Mouse (Mus musculus): Measurements from ENCODE around the gene Zfp747.

DNA sequence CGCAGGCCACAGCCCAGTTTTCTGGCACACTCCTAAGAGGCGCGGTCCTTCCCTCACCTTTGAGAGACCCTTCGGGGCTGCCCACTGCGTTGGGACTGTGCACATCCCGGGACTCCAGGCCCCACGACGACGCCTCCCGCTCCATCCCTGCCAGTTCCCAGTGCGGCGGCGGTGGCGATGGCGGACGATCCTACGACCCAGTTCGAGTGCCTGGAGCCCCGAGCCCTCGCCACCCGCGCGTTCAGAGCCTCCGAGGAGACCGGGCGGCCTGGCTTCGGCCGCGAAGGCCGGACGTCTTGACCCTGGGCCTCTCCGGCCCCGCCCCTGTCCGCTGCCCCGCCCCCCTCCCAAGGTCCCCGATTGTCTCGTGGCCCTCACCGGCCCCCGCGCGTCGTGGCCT, 30.8 kb downstream of the Zfp747 start:
- no peak for TF ChIP-seq POLR2A (IDR thresholded peaks at IDR 0.05; ENCODE audit: control insufficient read depth, extremely low read depth, insufficient read depth, low read length, poor library complexity)
- no peak for TF ChIP-seq CTCF (IDR thresholded peaks at IDR 0.05; ENCODE audit: borderline replicate concordance, control insufficient read depth, extremely low read depth, insufficient read depth, low read length, poor library complexity)
